Mouse (Mus musculus): Measurements from ENCODE around the gene Dpyd. TPM values are rescaled to one million over a fixed set of nuclear protein-coding genes. Genes with fewer than 3 reads are reported as not detected.

The Dpyd gene
- polyA plus RNA-seq, 2 experiments, result 1.6 to 2.4 TPM

DNA sequence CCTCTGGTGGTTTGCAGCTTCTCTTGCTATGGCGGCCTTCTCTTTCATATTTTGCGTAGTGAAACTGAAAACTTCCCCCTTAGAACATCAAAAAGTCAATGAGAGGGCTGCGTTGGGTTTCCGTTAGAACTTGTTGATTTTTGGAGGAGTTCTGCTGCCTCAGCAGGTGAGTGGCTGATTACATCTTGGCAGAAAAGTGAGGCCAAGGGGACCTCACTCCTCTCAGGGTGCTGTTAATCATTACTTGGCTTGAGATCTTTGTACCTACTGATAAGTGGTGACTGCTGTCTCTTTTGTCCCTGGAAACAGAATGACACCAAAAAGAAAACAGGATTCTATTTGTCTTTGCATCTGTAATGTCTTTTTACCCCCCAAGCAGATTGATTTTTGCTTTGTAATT is 32.9 kb downstream of the Dpyd start:
- no peak for TF ChIP-seq CTCF (IDR thresholded peaks at IDR 0.05; ENCODE audit: low read depth)
- no peak for TF ChIP-seq EP300 (IDR thresholded peaks at IDR 0.05; ENCODE audit: low read depth)
- no peak for ATAC-seq (ENCODE audit: insufficient read depth)

DNA sequence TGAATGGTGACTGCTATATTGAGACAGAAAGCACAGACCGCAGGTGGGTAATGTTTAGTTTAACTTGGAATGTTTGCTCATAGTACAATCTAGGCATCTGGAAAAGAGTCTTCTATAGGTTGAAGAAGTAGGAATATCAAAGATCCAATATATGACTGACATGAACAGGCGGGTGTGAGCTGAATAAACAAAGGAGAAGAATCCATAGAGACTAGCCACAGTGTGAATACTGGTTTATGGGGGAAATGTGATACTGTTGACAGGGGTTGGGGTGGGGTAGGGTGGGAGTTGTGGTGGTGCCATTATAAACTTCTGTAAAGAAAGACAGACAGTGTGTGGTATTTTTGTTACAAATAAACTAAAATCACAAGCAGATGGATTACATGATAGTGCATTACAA is 33.8 kb downstream of the Dpyd start:
- no peak for ATAC-seq (ENCODE audit: insufficient read depth)
- no peak overlapping the region for H3K4me2 ChIP-seq (ENCODE audit: low read depth)
- no peaks in the 10 kb centered on the region for H3K27me3 ChIP-seq (ENCODE audit: control insufficient read depth, insufficient read depth, low read length)
- H3K9me3 ChIP-seq (ENCODE audit: control insufficient read depth, low read length), result no peaks in the 10 kb centered on the region
- H3K27ac ChIP-seq, result no peak overlapping the region
- H3K4me3 ChIP-seq (ENCODE audit: insufficient read depth in 1 of 2, low read depth in 2 of 2, low read length in 2 of 2), result no peak overlapping the region
- no peak for DNase-seq (ENCODE audit: low read depth in 3 of 3, low spot score in 3 of 3)
- TF ChIP-seq EP300 (IDR thresholded peaks at IDR 0.05; ENCODE audit: low read depth), result no peak
- no peak for TF ChIP-seq CTCF (IDR thresholded peaks at IDR 0.05; ENCODE audit: low read depth)
- no peak overlapping the region for H3K9ac ChIP-seq (replicated peaks)
- no peaks in the 10 kb centered on the region for H3K4me1 ChIP-seq (replicated peaks; ENCODE audit: control insufficient read depth in 2 of 2, insufficient read depth in 2 of 2, low read length in 1 of 2)
- no peaks in the 10 kb centered on the region for H3K36me3 ChIP-seq (replicated peaks; ENCODE audit: control insufficient read depth, insufficient read depth, low read depth)
- WGBS (ENCODE audit: insufficient replicate concordance), result 56% methylated on average over 2 of the region's 2 CpGs

More for the DNA sequence above, 32.9 kb downstream of the Dpyd start:
- Histone ChIP-seq H3K4me1 (replicated peaks; ENCODE audit: control insufficient read depth in 2 of 2, insufficient read depth in 2 of 2, low read length in 1 of 2) (no peaks in the 10 kb centered on the region), H3K27ac (no peak overlapping the region), H3K4me2 (ENCODE audit: low read depth) (no peak overlapping the region), H3K9me3 (ENCODE audit: control insufficient read depth, low read length) (no peaks in the 10 kb centered on the region), H3K9ac (replicated peaks) (no peak overlapping the region), H3K4me3 (ENCODE audit: insufficient read depth in 1 of 2, low read depth in 2 of 2, low read length in 2 of 2) (no peak overlapping the region), H3K27me3 (ENCODE audit: control insufficient read depth, insufficient read depth, low read length) (no peaks in the 10 kb centered on the region), H3K36me3 (replicated peaks; ENCODE audit: control insufficient read depth, insufficient read depth, low read depth) (no peaks in the 10 kb centered on the region)
- DNase-seq (ENCODE audit: low read depth in 3 of 3, low spot score in 3 of 3), result peak in 1 of 3 experiments; percentile 1
- 66% methylated on average over 4 of the region's 4 CpGs for WGBS (ENCODE audit: insufficient replicate concordance)

DNA sequence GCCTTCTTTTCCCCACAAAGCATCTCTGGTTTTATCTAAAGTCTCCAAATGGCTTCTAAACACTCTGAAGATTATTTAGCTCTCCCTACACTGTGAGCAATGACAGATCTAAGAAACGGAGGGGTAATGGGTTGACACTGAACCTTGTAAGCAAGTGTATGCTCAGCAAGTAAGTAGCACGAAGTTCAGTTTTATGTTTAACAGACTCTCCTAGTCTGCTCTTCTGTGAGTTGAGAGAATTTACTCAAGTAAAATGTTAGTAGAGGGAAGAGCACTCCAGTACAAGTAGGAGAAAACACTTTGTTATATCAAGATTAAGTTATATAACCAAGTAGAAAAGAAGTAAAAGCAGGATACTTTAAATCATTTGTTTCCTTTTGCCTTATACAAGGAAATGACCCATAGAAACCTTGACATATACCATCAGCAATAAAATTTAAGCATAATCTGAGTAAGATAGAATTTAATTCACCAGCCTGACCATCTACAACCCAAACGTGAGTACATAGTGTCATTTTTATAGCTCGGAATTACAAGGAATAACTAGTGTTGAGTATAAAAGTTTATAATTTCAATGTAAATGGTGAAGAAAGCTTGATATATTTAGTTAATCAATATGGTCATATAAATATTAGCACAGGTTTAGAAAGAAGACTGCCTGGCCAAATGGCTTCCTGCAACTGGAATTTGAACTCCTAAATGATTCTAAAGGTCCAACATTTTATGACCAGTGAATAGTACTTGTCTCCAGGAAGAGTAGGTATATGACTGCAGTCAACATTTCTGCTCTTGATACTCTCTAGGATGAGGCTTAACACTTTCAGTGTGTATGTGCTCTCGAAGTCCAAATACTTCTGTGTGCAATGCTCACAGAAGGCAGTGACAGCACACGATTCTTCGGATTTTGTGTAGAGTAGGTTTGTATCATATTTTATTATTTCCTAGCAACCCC is 40.0 kb downstream of the Dpyd start:
- Histone ChIP-seq H3K36me3 (replicated peaks; ENCODE audit: control insufficient read depth, insufficient read depth, low read depth) (no peaks in the 10 kb centered on the region), H3K4me1 (replicated peaks; ENCODE audit: control insufficient read depth in 2 of 2, insufficient read depth in 2 of 2, low read length in 1 of 2) (no peaks in the 10 kb centered on the region), H3K4me2 (ENCODE audit: low read depth) (no peak overlapping the region), H3K27ac (no peak overlapping the region), H3K9me3 (ENCODE audit: control insufficient read depth, low read length) (no peaks in the 10 kb centered on the region), H3K9ac (replicated peaks) (no peak overlapping the region), H3K4me3 (ENCODE audit: insufficient read depth in 1 of 2, low read depth in 2 of 2, low read length in 2 of 2) (no peak overlapping the region), H3K27me3 (ENCODE audit: control insufficient read depth, insufficient read depth, low read length) (no peaks in the 10 kb centered on the region)
- ATAC-seq (ENCODE audit: insufficient read depth), result no peak
- no peak for DNase-seq (ENCODE audit: low read depth in 3 of 3, low spot score in 3 of 3)
- TF ChIP-seq EP300 (IDR thresholded peaks at IDR 0.05; ENCODE audit: low read depth) (no peak), CTCF (IDR thresholded peaks at IDR 0.05; ENCODE audit: low read depth) (no peak)
- WGBS (ENCODE audit: insufficient replicate concordance), result 57% methylated on average over 7 of the region's 7 CpGs

- H3K36me3 ChIP-seq (replicated peaks; ENCODE audit: control insufficient read depth, insufficient read depth, low read depth), result no peaks in the 10 kb centered on the region
- H3K4me2 ChIP-seq (ENCODE audit: low read depth), result no peak overlapping the region
- H3K27ac ChIP-seq, result no peak overlapping the region
- H3K9ac ChIP-seq (replicated peaks), result no peak overlapping the region
- no peak for DNase-seq (ENCODE audit: low read depth in 3 of 3, low spot score in 3 of 3)
- H3K4me3 ChIP-seq (ENCODE audit: insufficient read depth in 1 of 2, low read depth in 2 of 2, low read length in 2 of 2), result no peak overlapping the region
- TF ChIP-seq CTCF (IDR thresholded peaks at IDR 0.05; ENCODE audit: low read depth) (no peak), EP300 (IDR thresholded peaks at IDR 0.05; ENCODE audit: low read depth) (no peak)
- WGBS (ENCODE audit: insufficient replicate concordance), result 74% methylated on average over 4 of the region's 4 CpGs
- H3K27me3 ChIP-seq (ENCODE audit: control insufficient read depth, insufficient read depth, low read length), result no peaks in the 10 kb centered on the region
- no peak for ATAC-seq (ENCODE audit: insufficient read depth)
- no peaks in the 10 kb centered on the region for H3K4me1 ChIP-seq (replicated peaks; ENCODE audit: control insufficient read depth in 2 of 2, insufficient read depth in 2 of 2, low read length in 1 of 2)
- no peaks in the 10 kb centered on the region for H3K9me3 ChIP-seq (ENCODE audit: control insufficient read depth, low read length)
Measured at GRCm38 (mm10) chr3:118608708-118609107, 46.8 kb downstream of the Dpyd start.
